Mouse (Mus musculus): ENCODE results near the gene Strn3. TPM values are rescaled to one million over a fixed set of nuclear protein-coding genes. Genes with fewer than 3 reads are reported as not detected.
"Not testable (repeated sequence)": the region's sequence is repeated elsewhere in the genome, so short reads cannot be mapped to it uniquely, and the experiment has no call there.

The Strn3 gene
- polyA plus RNA-seq, 1 experiment from 2014 or later = 55.2 TPM

GRCm38 (mm10) chr12:51603306-51603705, 88.4 kb downstream of the Strn3 start:
- H3K4me1 ChIP-seq (ENCODE audit: control insufficient read depth, insufficient read depth, low read length) = no peaks in the 10 kb centered on the region
- no peak overlapping the region for H3K4me2 ChIP-seq
- H3K27me3 ChIP-seq (ENCODE audit: control insufficient read depth, insufficient read depth, low read length) = no peaks in the 10 kb centered on the region
- ATAC-seq (ENCODE audit: low FRiP score) (no peak), DNase-seq (ENCODE audit: low spot score, missing footprints) (no peak)
- no peaks in the 10 kb centered on the region for H3K9me3 ChIP-seq (ENCODE audit: control insufficient read depth, low read length)
- H3K27ac ChIP-seq (ENCODE audit: low read depth, low read length) = no peak overlapping the region
- WGBS = 94% methylated on average over 10 of the region's 10 CpGs
- no peak overlapping the region for H3K4me3 ChIP-seq (ENCODE audit: low read depth, low read length)
- H3K36me3 ChIP-seq (ENCODE audit: control insufficient read depth, insufficient read depth, low read length) = 0 out of 2 replicates have a peak, but pooled peaks cover 2% of the 10 kb centered on the region
- H3K9ac ChIP-seq (ENCODE audit: low read length) = no peak overlapping the region

GRCm38 (mm10) chr12:51594030-51594470, 97.6 kb downstream of the Strn3 start:
- peaks cover 9% of the 10 kb centered on the region for H3K4me1 ChIP-seq (ENCODE audit: control insufficient read depth, insufficient read depth, low read length)
- no peak for ATAC-seq (ENCODE audit: low FRiP score)
- DNase-seq (ENCODE audit: low spot score, missing footprints) = peak; percentile 95
- H3K27ac ChIP-seq (ENCODE audit: low read depth, low read length) = no peak overlapping the region
- 2% methylated on average over 18 of the region's 18 CpGs for WGBS
- peaks cover 28% of the 10 kb centered on the region for H3K27me3 ChIP-seq (ENCODE audit: control insufficient read depth, insufficient read depth, low read length)
- H3K36me3 ChIP-seq (ENCODE audit: control insufficient read depth, insufficient read depth, low read length) = no peaks in the 10 kb centered on the region
- H3K9ac ChIP-seq (ENCODE audit: low read length) = peak overlapping the region; percentile 62
- H3K4me3 ChIP-seq (ENCODE audit: low read depth, low read length) = peak overlapping the region; percentile 62
- H3K4me2 ChIP-seq = peak overlapping the region; percentile 99
- no peaks in the 10 kb centered on the region for H3K9me3 ChIP-seq (ENCODE audit: control insufficient read depth, low read length)

GRCm38 (mm10) chr12:51593229-51594029, 98.3 kb downstream of the Strn3 start, which contains the start of gene Coch:
Gene Coch, plus strand, starts transcription at chr12:51593341.
- no peaks in the 10 kb centered on the region for H3K36me3 ChIP-seq (ENCODE audit: control insufficient read depth, insufficient read depth, low read length)
- peak; percentile 88 for ATAC-seq (ENCODE audit: low FRiP score)
- peak; percentile 97 for DNase-seq (ENCODE audit: low spot score, missing footprints)
- H3K9me3 ChIP-seq (ENCODE audit: control insufficient read depth, low read length) = no peaks in the 10 kb centered on the region
- peaks cover 28% of the 10 kb centered on the region for H3K27me3 ChIP-seq (ENCODE audit: control insufficient read depth, insufficient read depth, low read length)
- peak within 1 kb of the TSS; percentile 62 for H3K9ac ChIP-seq (ENCODE audit: low read length)
- under 1% methylated on average over 72 of the region's 79 CpGs for WGBS
- peaks cover 9% of the 10 kb centered on the region for H3K4me1 ChIP-seq (ENCODE audit: control insufficient read depth, insufficient read depth, low read length)
- H3K4me2 ChIP-seq = peak within 1 kb of the TSS; percentile 99
- H3K4me3 ChIP-seq (ENCODE audit: low read depth, low read length) = peak within 1 kb of the TSS; percentile 62
- no peak within 1 kb of the TSS for H3K27ac ChIP-seq (ENCODE audit: low read depth, low read length)

- Histone ChIP-seq H3K4me3 (ENCODE audit: low read depth, low read length) (peak overlapping the region; percentile 62), H3K36me3 (ENCODE audit: control insufficient read depth, insufficient read depth, low read length) (no peaks in the 10 kb centered on the region), H3K27me3 (ENCODE audit: control insufficient read depth, insufficient read depth, low read length) (peaks cover 28% of the 10 kb centered on the region), H3K4me1 (ENCODE audit: control insufficient read depth, insufficient read depth, low read length) (peaks cover 9% of the 10 kb centered on the region), H3K4me2 (peak overlapping the region; percentile 99), H3K9me3 (ENCODE audit: control insufficient read depth, low read length) (no peaks in the 10 kb centered on the region), H3K27ac (ENCODE audit: low read depth, low read length) (no peak overlapping the region), H3K9ac (ENCODE audit: low read length) (peak overlapping the region; percentile 62)
- WGBS = 2% methylated on average over 18 of the region's 21 CpGs
- ATAC-seq (ENCODE audit: low FRiP score) (peak; percentile 73), DNase-seq (ENCODE audit: low spot score, missing footprints) (peak; percentile 94)
Observed at GRCm38 (mm10) chr12:51592888-51593228, 98.8 kb downstream of the Strn3 start.

- DNase-seq (ENCODE audit: low spot score, missing footprints) (peak; percentile 84), ATAC-seq (ENCODE audit: low FRiP score) (no peak)
- H3K9ac ChIP-seq (ENCODE audit: low read length) = no peak overlapping the region
- no peaks in the 10 kb centered on the region for H3K9me3 ChIP-seq (ENCODE audit: control insufficient read depth, low read length)
- no peak overlapping the region for H3K4me3 ChIP-seq (ENCODE audit: low read depth, low read length)
- no peaks in the 10 kb centered on the region for H3K36me3 ChIP-seq (ENCODE audit: control insufficient read depth, insufficient read depth, low read length)
- H3K27ac ChIP-seq (ENCODE audit: low read depth, low read length) = no peak overlapping the region
- H3K27me3 ChIP-seq (ENCODE audit: control insufficient read depth, insufficient read depth, low read length) = peaks cover 28% of the 10 kb centered on the region
- no peak overlapping the region for H3K4me2 ChIP-seq
- peaks cover 9% of the 10 kb centered on the region for H3K4me1 ChIP-seq (ENCODE audit: control insufficient read depth, insufficient read depth, low read length)
- 75% methylated on average over 8 of the region's 8 CpGs for WGBS
Observed at GRCm38 (mm10) chr12:51591921-51592320, 99.8 kb downstream of the Strn3 start.

GRCm38 (mm10) chr12:51589263-51589662, 102.4 kb downstream of the Strn3 start:
- H3K4me1 ChIP-seq (ENCODE audit: control insufficient read depth, insufficient read depth, low read length) = peaks cover 9% of the 10 kb centered on the region
- ATAC-seq (ENCODE audit: low FRiP score) (no peak), DNase-seq (ENCODE audit: low spot score, missing footprints) (no peak)
- no peak overlapping the region for H3K4me3 ChIP-seq (ENCODE audit: low read depth, low read length)
- no peak overlapping the region for H3K9ac ChIP-seq (ENCODE audit: low read length)
- H3K27me3 ChIP-seq (ENCODE audit: control insufficient read depth, insufficient read depth, low read length) = peaks cover 19% of the 10 kb centered on the region
- H3K36me3 ChIP-seq (ENCODE audit: control insufficient read depth, insufficient read depth, low read length) = no peaks in the 10 kb centered on the region
- WGBS = 89% methylated on average over 5 of the region's 5 CpGs
- H3K9me3 ChIP-seq (ENCODE audit: control insufficient read depth, low read length) = no peaks in the 10 kb centered on the region
- no peak overlapping the region for H3K27ac ChIP-seq (ENCODE audit: low read depth, low read length)
- H3K4me2 ChIP-seq = no peak overlapping the region

- H3K9ac ChIP-seq (ENCODE audit: low read length); H3K27me3 ChIP-seq (ENCODE audit: control insufficient read depth, insufficient read depth, low read length); H3K4me1 ChIP-seq (ENCODE audit: control insufficient read depth, insufficient read depth, low read length); H3K36me3 ChIP-seq (ENCODE audit: control insufficient read depth, insufficient read depth, low read length); H3K9me3 ChIP-seq (ENCODE audit: control insufficient read depth, low read length); ATAC-seq (ENCODE audit: low FRiP score); H3K4me2 ChIP-seq; H3K27ac ChIP-seq (ENCODE audit: low read depth, low read length); DNase-seq (ENCODE audit: low spot score, missing footprints); H3K4me3 ChIP-seq (ENCODE audit: low read depth, low read length): not testable (repeated sequence)
- WGBS = 96% methylated on average over 2 of the region's 2 CpGs
Observed at GRCm38 (mm10) chr12:51577816-51578215, 113.9 kb downstream of the Strn3 start.

GRCm38 (mm10) chr12:51572651-51573050, 119.0 kb downstream of the Strn3 start:
- no peak overlapping the region for H3K9ac ChIP-seq (ENCODE audit: low read length)
- H3K36me3 ChIP-seq (ENCODE audit: control insufficient read depth, insufficient read depth, low read length) = no peaks in the 10 kb centered on the region
- H3K9me3 ChIP-seq (ENCODE audit: control insufficient read depth, low read length) = no peaks in the 10 kb centered on the region
- no peak overlapping the region for H3K4me3 ChIP-seq (ENCODE audit: low read depth, low read length)
- H3K4me1 ChIP-seq (ENCODE audit: control insufficient read depth, insufficient read depth, low read length) = no peaks in the 10 kb centered on the region
- DNase-seq (ENCODE audit: low spot score, missing footprints) (no peak), ATAC-seq (ENCODE audit: low FRiP score) (no peak)
- no peak overlapping the region for H3K4me2 ChIP-seq
- 90% methylated on average over 4 of the region's 4 CpGs for WGBS
- H3K27me3 ChIP-seq (ENCODE audit: control insufficient read depth, insufficient read depth, low read length) = no peaks in the 10 kb centered on the region
- no peak overlapping the region for H3K27ac ChIP-seq (ENCODE audit: low read depth, low read length)

- no peak for ATAC-seq (ENCODE audit: low FRiP score)
- WGBS = 66% methylated on average over 7 of the region's 7 CpGs
- Histone ChIP-seq H3K4me3 (ENCODE audit: low read depth, low read length) (no peak overlapping the region), H3K27me3 (ENCODE audit: control insufficient read depth, insufficient read depth, low read length) (no peaks in the 10 kb centered on the region), H3K4me1 (ENCODE audit: control insufficient read depth, insufficient read depth, low read length) (no peaks in the 10 kb centered on the region), H3K4me2 (no peak overlapping the region), H3K27ac (ENCODE audit: low read depth, low read length) (no peak overlapping the region), H3K9me3 (ENCODE audit: control insufficient read depth, low read length) (no peaks in the 10 kb centered on the region), H3K9ac (ENCODE audit: low read length) (no peak overlapping the region), H3K36me3 (ENCODE audit: control insufficient read depth, insufficient read depth, low read length) (no peaks in the 10 kb centered on the region)
- no peak for DNase-seq (ENCODE audit: low spot score, missing footprints)
Observed at GRCm38 (mm10) chr12:51569944-51570343, 121.8 kb downstream of the Strn3 start.

Measured in midbrain, embryonic 11.5 days (tissue).